Mouse (Mus musculus) neural tube, embryonic 12.5 days (tissue): ENCODE measurements at regions not wholly inside any gene's neighbourhood (a gene's known extent, or its start where the extent isn't known, plus 50 kb on each side); places are given as distances from the start of the nearest gene placed in this dataset.

Experiments used
- ATAC-seq: fragments of 200-750 bp; cut with Nextera tagmentation; 2 replicates; pipeline ENCODE4 v1.8.0; 2017; ENCODE audit warnings: low read depth, mild to moderate bottlenecking, moderate TSS enrichment, moderate library complexity; ENCODE audit not compliant: low FRiP score
- H3K27ac ChIP-seq: fragments of 300-500 bp; sonication (generic); 2 replicates; pipeline ENCODE4 v1.5.1; 2016
- H3K27me3 ChIP-seq: fragments of 300-500 bp; sonication (generic); replicated peaks from 2 replicates; pipeline ENCODE4 v1.6.1; 2016; ENCODE audit warnings: mild to moderate bottlenecking
- H3K36me3 ChIP-seq: fragments of 300-500 bp; sonication (generic); 2 replicates; pipeline ENCODE4 v1.6.1; 2016; ENCODE audit warnings: mild to moderate bottlenecking
- H3K4me1 ChIP-seq: fragments of 300-500 bp; sonication (generic); 2 replicates; pipeline ENCODE4 v1.6.1; 2016
- H3K4me2 ChIP-seq: fragments of 300-500 bp; sonication (generic); replicated peaks from 2 replicates; pipeline ENCODE4 v1.6.1; 2016; ENCODE audit warnings: mild to moderate bottlenecking
- H3K4me3 ChIP-seq: fragments of 300-500 bp; sonication (generic); 2 replicates; pipeline ENCODE4 v1.5.1; 2016
- H3K9ac ChIP-seq: fragments of 300-500 bp; sonication (generic); 2 replicates; pipeline ENCODE4 v1.6.1; 2016; ENCODE audit warnings: mild to moderate bottlenecking
- H3K9me3 ChIP-seq: fragments of 300-500 bp; sonication (generic); 2 replicates; pipeline ENCODE4 v1.6.1; 2016; ENCODE audit warnings: mild to moderate bottlenecking
- WGBS: fragments of 180-500 bp; shearing (Covaris S2); methylation state at CpG from one replicate; pipeline ENCODE4 v1.1.7; 2016; 5-methylcytosine and 5-hydroxymethylcytosine counted together

DNA sequence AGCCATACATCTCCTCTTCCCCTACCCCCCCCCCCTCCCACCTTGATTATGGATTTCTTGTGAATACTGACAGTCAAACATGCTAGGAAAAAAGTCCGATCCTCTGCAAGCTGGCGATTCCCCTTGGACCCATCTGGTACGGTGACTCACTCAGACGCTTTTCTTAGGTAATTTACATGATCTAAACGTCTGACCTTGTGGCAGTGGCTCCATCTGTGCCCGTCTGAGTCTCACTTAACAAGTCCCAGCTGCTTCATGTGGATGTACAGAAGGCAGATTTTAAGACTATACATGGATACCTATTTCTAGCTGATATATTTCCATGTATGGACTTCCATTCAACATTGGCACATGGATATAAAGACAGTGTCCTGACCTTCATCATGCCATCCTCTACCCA, 481.0 kb downstream of the Lipi start:
- Histone ChIP-seq H3K4me3 (no peak overlapping the region), H3K9me3 (no peaks in the 10 kb centered on the region), H3K4me1 (no peaks in the 10 kb centered on the region), H3K36me3 (no peaks in the 10 kb centered on the region), H3K27me3 (no peaks in the 10 kb centered on the region), H3K27ac (no peak overlapping the region), H3K4me2 (no peak overlapping the region), H3K9ac (no peak overlapping the region)
- no peak for ATAC-seq
- whole genome bisulfite sequencing, result 41% methylated on average over 6 of the region's 6 CpGs

GRCm38 (mm10) chr16:75093163-75093562, 492.7 kb downstream of the Lipi start:
- no peak overlapping the region for H3K27ac ChIP-seq
- H3K9ac ChIP-seq, result no peak overlapping the region
- H3K4me3 ChIP-seq, result no peak overlapping the region
- no peaks in the 10 kb centered on the region for H3K27me3 ChIP-seq
- no peaks in the 10 kb centered on the region for H3K36me3 ChIP-seq
- peak overlapping the region; percentile 52 for H3K4me2 ChIP-seq
- no peak for ATAC-seq
- H3K9me3 ChIP-seq, result no peaks in the 10 kb centered on the region
- 27% methylated on average over 6 of the region's 6 CpGs for WGBS
- peaks cover 7% of the 10 kb centered on the region for H3K4me1 ChIP-seq

DNA sequence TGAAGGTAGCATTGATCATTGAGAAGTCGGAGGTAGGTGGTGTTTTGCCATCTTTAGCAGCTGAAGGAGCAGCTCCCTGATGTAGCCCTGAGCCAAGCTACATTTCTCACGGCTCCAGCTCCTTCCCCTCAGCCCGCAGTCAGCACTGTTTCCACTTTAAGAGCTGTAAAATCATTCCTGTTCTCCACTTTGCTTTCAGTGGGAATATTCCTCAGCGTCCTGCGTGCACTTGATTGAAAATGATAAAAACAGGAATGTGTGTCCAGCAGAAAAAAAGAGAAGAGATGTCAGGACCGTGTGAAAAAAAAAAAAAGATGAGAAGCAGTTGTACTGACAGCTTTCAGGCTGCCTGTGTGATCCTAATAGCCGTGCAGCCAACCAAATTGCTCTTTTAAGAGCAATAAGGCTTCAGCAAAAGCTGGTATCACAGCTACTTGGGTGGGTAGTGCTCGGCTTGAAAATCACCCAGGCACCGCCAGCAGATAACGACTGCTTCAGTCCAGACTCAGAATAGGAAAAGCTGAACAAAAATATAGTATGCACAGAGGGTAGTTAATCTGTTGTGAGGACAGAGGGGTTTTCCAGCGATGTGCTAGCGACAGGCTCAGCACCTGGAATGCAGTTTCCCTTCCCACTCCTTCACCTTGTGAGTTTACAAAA, 493.3 kb downstream of the Lipi start:
- 9% methylated on average over 12 of the region's 12 CpGs for WGBS
- no peak overlapping the region for H3K9ac ChIP-seq
- H3K27ac ChIP-seq, result no peak overlapping the region
- no peaks in the 10 kb centered on the region for H3K36me3 ChIP-seq
- H3K4me1 ChIP-seq, result peaks cover 7% of the 10 kb centered on the region
- 0 out of 2 replicates have a peak overlapping the region, but pooled peaks have one; percentile 9 for H3K4me3 ChIP-seq
- ATAC-seq, result no peak
- H3K27me3 ChIP-seq, result no peaks in the 10 kb centered on the region
- peak overlapping the region; percentile 52 for H3K4me2 ChIP-seq
- no peaks in the 10 kb centered on the region for H3K9me3 ChIP-seq

GRCm38 (mm10) chr16:75091931-75092330, 493.9 kb downstream of the Lipi start:
- peak overlapping the region; percentile 52 for H3K4me2 ChIP-seq
- no peak overlapping the region for H3K9ac ChIP-seq

DNA sequence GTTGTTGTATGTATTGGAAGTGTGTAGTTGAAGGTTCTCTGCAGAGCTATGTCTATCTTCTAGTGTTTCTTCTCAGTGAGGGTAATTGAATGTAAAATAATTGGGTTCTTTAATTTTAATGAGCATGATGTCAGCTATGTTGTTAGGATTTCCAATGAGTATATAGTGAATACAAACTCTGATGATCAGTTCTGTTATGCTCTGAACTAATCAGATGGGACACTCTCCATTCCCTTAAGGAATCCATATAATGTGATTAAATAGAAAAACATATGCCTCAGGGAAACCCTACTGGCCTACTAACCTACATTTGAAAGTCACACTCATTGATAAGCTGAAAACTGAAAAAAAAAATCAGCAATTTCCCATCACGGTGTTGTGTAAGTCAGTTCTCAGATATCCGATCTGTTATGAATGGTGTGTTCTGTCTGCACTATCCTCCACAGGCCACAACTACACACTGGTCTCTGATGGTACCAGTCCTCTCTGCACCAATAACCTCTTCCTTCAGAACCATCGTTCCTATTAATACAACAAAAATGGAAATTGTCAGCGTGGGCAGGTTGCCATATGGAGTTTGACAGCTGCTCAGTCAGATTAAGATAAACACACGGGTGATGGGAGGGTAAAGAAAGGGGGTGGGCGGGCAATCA, 496.4 kb downstream of the Lipi start:
- no peak overlapping the region for H3K27ac ChIP-seq
- 75% methylated on average over 6 of the region's 6 CpGs for WGBS
- no peaks in the 10 kb centered on the region for H3K9me3 ChIP-seq
- peaks cover 7% of the 10 kb centered on the region for H3K4me1 ChIP-seq
- no peak overlapping the region for H3K4me2 ChIP-seq
- ATAC-seq, result no peak
- H3K4me3 ChIP-seq, result no peak overlapping the region
- H3K9ac ChIP-seq, result no peak overlapping the region
- no peaks in the 10 kb centered on the region for H3K27me3 ChIP-seq
- no peaks in the 10 kb centered on the region for H3K36me3 ChIP-seq

More at GRCm38 (mm10) chr16:75091931-75092330, 493.9 kb downstream of the Lipi start:
- H3K36me3 ChIP-seq, result no peaks in the 10 kb centered on the region
- H3K4me3 ChIP-seq, result no peak overlapping the region
- ATAC-seq, result no peak
- H3K27ac ChIP-seq, result no peak overlapping the region
- 42% methylated on average over 2 of the region's 2 CpGs for WGBS
- H3K27me3 ChIP-seq, result no peaks in the 10 kb centered on the region
- H3K4me1 ChIP-seq, result peaks cover 7% of the 10 kb centered on the region
- H3K9me3 ChIP-seq, result no peaks in the 10 kb centered on the region

- no peak overlapping the region for H3K4me3 ChIP-seq
- no peak for ATAC-seq
- WGBS, result 85% methylated on average over 5 of the region's 5 CpGs
Observed at GRCm38 (mm10) chr16:75088701-75089100, 497.2 kb downstream of the Lipi start.

GRCm38 (mm10) chr16:75065281-75065680, 520.6 kb downstream of the Lipi start:
- 81% methylated on average over 5 of the region's 5 CpGs for WGBS
- no peak for ATAC-seq
- Histone ChIP-seq H3K36me3 (no peaks in the 10 kb centered on the region), H3K4me3 (no peak overlapping the region), H3K27me3 (no peaks in the 10 kb centered on the region), H3K4me1 (no peaks in the 10 kb centered on the region), H3K9me3 (no peaks in the 10 kb centered on the region), H3K9ac (no peak overlapping the region), H3K4me2 (no peak overlapping the region), H3K27ac (no peak overlapping the region)

More at GRCm38 (mm10) chr16:75088701-75089100, 497.2 kb downstream of the Lipi start:
- Histone ChIP-seq H3K9ac (no peak overlapping the region), H3K4me1 (peaks cover 7% of the 10 kb centered on the region), H3K4me2 (no peak overlapping the region), H3K27ac (no peak overlapping the region), H3K9me3 (no peaks in the 10 kb centered on the region), H3K36me3 (no peaks in the 10 kb centered on the region), H3K27me3 (no peaks in the 10 kb centered on the region)

DNA sequence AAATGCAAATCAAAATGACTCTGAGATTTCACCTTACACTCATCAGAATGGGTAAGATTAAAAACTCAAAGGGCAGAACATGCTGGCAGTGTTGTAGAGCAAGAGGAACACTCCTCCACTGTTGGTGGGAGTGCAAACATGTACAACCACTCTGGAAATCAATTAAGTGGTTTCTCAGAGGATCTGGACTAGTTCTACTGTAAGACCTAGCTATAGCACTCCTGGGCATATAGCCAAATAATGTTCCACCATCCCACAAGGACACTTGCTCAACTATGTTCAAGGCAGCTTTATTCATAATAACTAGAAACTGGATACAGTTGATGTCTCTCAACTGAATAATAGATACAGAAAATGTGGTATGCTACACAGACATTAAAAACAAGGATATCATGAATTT, 532.9 kb downstream of the Lipi start:
- no peak for ATAC-seq
- Histone ChIP-seq H3K4me1 (no peaks in the 10 kb centered on the region), H3K4me2 (no peak overlapping the region), H3K4me3 (no peak overlapping the region), H3K36me3 (no peaks in the 10 kb centered on the region), H3K27ac (no peak overlapping the region), H3K27me3 (no peaks in the 10 kb centered on the region), H3K9me3 (no peaks in the 10 kb centered on the region), H3K9ac (no peak overlapping the region)

DNA sequence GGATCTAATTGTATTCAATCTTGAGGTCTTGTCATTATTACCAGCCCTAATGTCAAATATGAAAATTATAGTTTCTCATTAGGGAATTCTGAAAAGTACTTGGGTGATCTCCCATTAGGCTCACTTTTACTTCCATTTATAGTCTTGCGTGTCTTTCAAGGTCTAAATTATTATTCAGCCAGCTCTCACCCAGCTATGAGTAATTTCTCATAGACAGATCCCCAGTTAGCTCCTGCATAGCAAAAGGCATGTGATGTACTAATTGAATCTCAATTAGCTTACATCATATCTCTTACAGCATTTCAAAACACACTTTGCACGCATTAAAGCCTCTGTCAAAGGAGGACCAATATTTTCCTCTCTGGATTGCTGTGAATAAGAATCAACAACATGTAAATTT, 539.9 kb downstream of the Lipi start:
- Histone ChIP-seq H3K27ac (no peak overlapping the region), H3K27me3 (no peaks in the 10 kb centered on the region), H3K4me3 (no peak overlapping the region), H3K9ac (no peak overlapping the region), H3K9me3 (no peaks in the 10 kb centered on the region), H3K4me1 (no peaks in the 10 kb centered on the region), H3K4me2 (no peak overlapping the region), H3K36me3 (no peaks in the 10 kb centered on the region)
- WGBS, result 79% methylated on average over 2 of the region's 2 CpGs
- ATAC-seq, result no peak
